Mouse (Mus musculus): ENCODE results near the gene Arhgap45. TPM values are rescaled to one million over a fixed set of nuclear protein-coding genes. Genes with fewer than 3 reads are reported as not detected.

Arhgap45 gene
- polyA plus RNA-seq, 1 experiment: 0.53 TPM

DNA sequence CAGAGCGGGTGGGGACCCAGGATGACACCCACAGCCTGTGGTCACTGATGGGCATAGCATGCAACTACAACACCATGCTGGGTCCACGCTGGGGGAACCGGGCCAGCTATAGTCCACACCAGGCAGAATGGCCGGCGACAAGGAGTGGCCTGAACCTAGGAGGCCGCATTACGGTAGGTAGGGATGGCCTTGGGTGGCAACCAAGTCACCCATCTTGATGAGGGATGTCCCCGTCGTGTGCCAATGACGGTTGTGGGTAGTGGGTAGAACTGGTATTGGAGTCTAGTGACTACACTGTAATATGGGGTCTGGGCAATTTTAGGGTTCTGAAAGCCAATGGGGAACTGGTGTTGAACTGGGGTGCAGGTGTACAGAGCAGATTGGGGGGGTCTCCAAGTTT is 478 bp downstream of the Arhgap45 start:
- H3ac ChIP-seq (ENCODE audit: control insufficient read depth, insufficient read length): no peak overlapping the region
- no peak overlapping the region for H3K4me3 ChIP-seq
- H3K27me3 ChIP-seq (ENCODE audit: control insufficient read depth, insufficient read depth, insufficient read length): no peaks in the 10 kb centered on the region
- no peak for TF ChIP-seq SRF (IDR thresholded peaks at IDR 0.05; ENCODE audit: control insufficient read depth, insufficient read length, low read depth)
- TF ChIP-seq TCF3 (IDR thresholded peaks at IDR 0.05; ENCODE audit: insufficient read length, low read depth): no peak
- TF ChIP-seq E2F4 (IDR thresholded peaks at IDR 0.05; ENCODE audit: insufficient read depth): no peak
- TF ChIP-seq USF1 (IDR thresholded peaks at IDR 0.05; ENCODE audit: low read depth): no peak
- TF ChIP-seq POLR2AphosphoS2 (IDR thresholded peaks at IDR 0.05; ENCODE audit: insufficient read length, low read depth): no peak
- no peak for TF ChIP-seq REST (IDR thresholded peaks at IDR 0.05; ENCODE audit: insufficient read depth, insufficient read length)
- TF ChIP-seq CEBPB (IDR thresholded peaks at IDR 0.05; ENCODE audit: insufficient read depth, poor library complexity, severe bottlenecking): no peak
- TF ChIP-seq POLR2A (IDR thresholded peaks at IDR 0.05; ENCODE audit: insufficient read length, low read depth): no peak
- no peak for TF ChIP-seq TCF12 (IDR thresholded peaks at IDR 0.05; ENCODE audit: insufficient read depth, poor library complexity, severe bottlenecking)
- no peak for TF ChIP-seq MYOD1 (IDR thresholded peaks at IDR 0.05; ENCODE audit: control insufficient read depth in 1 of 3, insufficient read length in 2 of 3, low read depth in 2 of 3)
- TF ChIP-seq MAX (IDR thresholded peaks at IDR 0.05; ENCODE audit: low read depth): no peak
- no peak for TF ChIP-seq MYOG (IDR thresholded peaks at IDR 0.05; ENCODE audit: control insufficient read depth in 1 of 3, insufficient read depth in 1 of 3, insufficient read length in 2 of 3, low read depth in 2 of 3)
- no peak overlapping the region for H3K4me2 ChIP-seq (ENCODE audit: low read depth)
- no peaks in the 10 kb centered on the region for H3K79me2 ChIP-seq (ENCODE audit: control insufficient read depth, insufficient read depth)
- peaks cover 2% of the 10 kb centered on the region for H3K36me3 ChIP-seq (ENCODE audit: control insufficient read depth, insufficient read depth)

GRCm38 (mm10) chr10:80017361-80017760 is 908 bp downstream of the Arhgap45 start:
- TF ChIP-seq MAX (IDR thresholded peaks at IDR 0.05; ENCODE audit: low read depth) (no peak), TCF12 (IDR thresholded peaks at IDR 0.05; ENCODE audit: insufficient read depth, poor library complexity, severe bottlenecking) (no peak), REST (IDR thresholded peaks at IDR 0.05; ENCODE audit: insufficient read depth, insufficient read length) (no peak), CEBPB (IDR thresholded peaks at IDR 0.05; ENCODE audit: insufficient read depth, poor library complexity, severe bottlenecking) (no peak), SRF (IDR thresholded peaks at IDR 0.05; ENCODE audit: control insufficient read depth, insufficient read length, low read depth) (no peak), POLR2A (IDR thresholded peaks at IDR 0.05; ENCODE audit: insufficient read length, low read depth) (no peak), USF1 (IDR thresholded peaks at IDR 0.05; ENCODE audit: low read depth) (no peak), MYOD1 (IDR thresholded peaks at IDR 0.05; ENCODE audit: control insufficient read depth in 1 of 3, insufficient read length in 2 of 3, low read depth in 2 of 3) (no peak), TCF3 (IDR thresholded peaks at IDR 0.05; ENCODE audit: insufficient read length, low read depth) (no peak), E2F4 (IDR thresholded peaks at IDR 0.05; ENCODE audit: insufficient read depth) (no peak), MYOG (IDR thresholded peaks at IDR 0.05; ENCODE audit: control insufficient read depth in 1 of 3, insufficient read depth in 1 of 3, insufficient read length in 2 of 3, low read depth in 2 of 3) (no peak), POLR2AphosphoS2 (IDR thresholded peaks at IDR 0.05; ENCODE audit: insufficient read length, low read depth) (no peak)
- H3K4me2 ChIP-seq (ENCODE audit: low read depth): no peak overlapping the region
- no peaks in the 10 kb centered on the region for H3K36me3 ChIP-seq (ENCODE audit: control insufficient read depth, insufficient read depth)
- no peaks in the 10 kb centered on the region for H3K27me3 ChIP-seq (ENCODE audit: control insufficient read depth, insufficient read depth, insufficient read length)
- H3K79me2 ChIP-seq (ENCODE audit: control insufficient read depth, insufficient read depth): no peaks in the 10 kb centered on the region
- H3ac ChIP-seq (ENCODE audit: control insufficient read depth, insufficient read length): no peak overlapping the region
- H3K4me3 ChIP-seq: no peak overlapping the region

- H3K4me3 ChIP-seq: no peak overlapping the region
- no peaks in the 10 kb centered on the region for H3K27me3 ChIP-seq (ENCODE audit: control insufficient read depth, insufficient read depth, insufficient read length)
- TF ChIP-seq USF1 (IDR thresholded peaks at IDR 0.05; ENCODE audit: low read depth) (no peak), MYOD1 (IDR thresholded peaks at IDR 0.05; ENCODE audit: control insufficient read depth in 1 of 3, insufficient read length in 2 of 3, low read depth in 2 of 3) (no peak), TCF3 (IDR thresholded peaks at IDR 0.05; ENCODE audit: insufficient read length, low read depth) (no peak), SRF (IDR thresholded peaks at IDR 0.05; ENCODE audit: control insufficient read depth, insufficient read length, low read depth) (no peak), TCF12 (IDR thresholded peaks at IDR 0.05; ENCODE audit: insufficient read depth, poor library complexity, severe bottlenecking) (no peak), E2F4 (IDR thresholded peaks at IDR 0.05; ENCODE audit: insufficient read depth) (no peak)
- no peaks in the 10 kb centered on the region for H3K36me3 ChIP-seq (ENCODE audit: control insufficient read depth, insufficient read depth)
- H3ac ChIP-seq (ENCODE audit: control insufficient read depth, insufficient read length): no peak overlapping the region
- no peak overlapping the region for H3K4me2 ChIP-seq (ENCODE audit: low read depth)
- H3K79me2 ChIP-seq (ENCODE audit: control insufficient read depth, insufficient read depth): no peaks in the 10 kb centered on the region
Observed at GRCm38 (mm10) chr10:80017771-80018170, 1.3 kb downstream of the Arhgap45 start.

DNA sequence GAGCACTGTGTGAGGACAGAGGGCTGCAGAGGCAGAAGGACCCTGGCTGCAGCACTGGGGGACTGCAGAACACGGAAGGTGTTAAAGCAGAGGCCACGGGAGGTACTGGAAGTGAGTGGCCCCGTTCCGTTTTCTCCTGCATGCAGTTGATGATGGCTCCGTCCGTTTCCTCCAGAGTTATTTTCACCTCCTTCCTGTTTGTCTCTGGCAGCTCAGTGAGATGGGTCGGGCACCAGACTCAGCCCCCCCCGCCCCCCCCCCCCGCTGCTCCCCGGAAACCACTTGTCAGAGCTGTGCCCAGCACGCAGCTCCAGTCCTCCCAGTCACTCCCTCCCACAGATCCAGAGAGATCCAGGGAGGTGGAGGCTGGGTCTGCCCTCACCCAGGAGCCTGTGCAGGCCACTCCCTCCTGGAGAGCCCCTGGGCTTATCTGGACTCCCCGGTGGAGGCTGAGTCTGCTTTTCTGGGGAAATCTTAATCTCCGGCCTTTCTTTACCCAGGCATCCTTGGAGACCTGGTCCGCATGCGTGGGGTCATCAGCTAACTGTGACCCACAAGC is 2.4 kb downstream of the Arhgap45 start:
- H3K36me3 ChIP-seq (ENCODE audit: control insufficient read depth, insufficient read depth): no peaks in the 10 kb centered on the region
- H3ac ChIP-seq (ENCODE audit: control insufficient read depth, insufficient read length): no peak overlapping the region
- no peak for TF ChIP-seq MAX (IDR thresholded peaks at IDR 0.05; ENCODE audit: low read depth)
- no peak for TF ChIP-seq TCF12 (IDR thresholded peaks at IDR 0.05; ENCODE audit: insufficient read depth, poor library complexity, severe bottlenecking)
- TF ChIP-seq TCF3 (IDR thresholded peaks at IDR 0.05; ENCODE audit: insufficient read length, low read depth): no peak
- no peak for TF ChIP-seq SRF (IDR thresholded peaks at IDR 0.05; ENCODE audit: control insufficient read depth, insufficient read length, low read depth)
- TF ChIP-seq USF1 (IDR thresholded peaks at IDR 0.05; ENCODE audit: low read depth): no peak
- TF ChIP-seq POLR2AphosphoS2 (IDR thresholded peaks at IDR 0.05; ENCODE audit: insufficient read length, low read depth): no peak
- no peak for TF ChIP-seq MYOD1 (IDR thresholded peaks at IDR 0.05; ENCODE audit: control insufficient read depth in 1 of 3, insufficient read length in 2 of 3, low read depth in 2 of 3)
- no peak for TF ChIP-seq POLR2A (IDR thresholded peaks at IDR 0.05; ENCODE audit: insufficient read length, low read depth)
- H3K4me3 ChIP-seq: no peak overlapping the region
- no peaks in the 10 kb centered on the region for H3K79me2 ChIP-seq (ENCODE audit: control insufficient read depth, insufficient read depth)
- H3K4me2 ChIP-seq (ENCODE audit: low read depth): peak overlapping the region; percentile 82
- H3K27me3 ChIP-seq (ENCODE audit: control insufficient read depth, insufficient read depth, insufficient read length): no peaks in the 10 kb centered on the region

All from myocyte (in vitro differentiated cells).